In genomic region chr14:55763166-55763565, GRCm38 (mm10) we compare ENCODE assay signal across 8 mouse cellular contexts. TPM values are rescaled to one million over a fixed set of nuclear protein-coding genes. Genes with fewer than 3 reads are reported as not detected.
DNase-seq lines count a peak whose midpoint lies in the region; ATAC-seq and TF ChIP-seq lines count a peak whose summit lies in the region.
"Had no signal": no experiment of that assay in that cellular context is flagged by ENCODE, and none has a peak within 500 bp of the region (broad histone marks: within the 10 kb centered on the region; RNA-seq: fewer than 3 reads in every experiment).

No protein-coding gene starts in this region.

- no peaks in the 10 kb centered on the region for H3K9me3 ChIP-seq in midbrain, embryonic 13.5 days
- H3K9me3 ChIP-seq in midbrain, embryonic 11.5 days (ENCODE audit: control insufficient read depth, low read length): no peaks in the 10 kb centered on the region
- H3K9me3 ChIP-seq in limb, embryonic 14.5 days (ENCODE audit: control insufficient read depth, low read length): no peaks in the 10 kb centered on the region
- no peaks in the 10 kb centered on the region for H3K9me3 ChIP-seq in stomach, embryonic 14.5 days (ENCODE audit: control insufficient read depth, low read depth, low read length)
- H3K9me3 ChIP-seq: midbrain, embryonic 12.5 days had no signal

- DNase-seq in midbrain, embryonic 11.5 days (ENCODE audit: low spot score, missing footprints): no peak
- DNase-seq in gonadal fat pad, adult 2 months (ENCODE audit: low read depth): peak; percentile 74
- no peak for DNase-seq in limb, embryonic 14.5 days (ENCODE audit: low spot score)
- no peak for DNase-seq in right cerebral cortex, postnatal 10 days (ENCODE audit: low spot score in 2 of 2)
- no peak for DNase-seq in Muller cell, postnatal 12 days (ENCODE audit: inconsistent ontology term)

- no peak overlapping the region for H3K27ac ChIP-seq in midbrain, embryonic 13.5 days
- H3K27ac ChIP-seq in midbrain, embryonic 11.5 days (ENCODE audit: low read depth, low read length): no peak overlapping the region
- H3K27ac ChIP-seq in limb, embryonic 14.5 days (replicated peaks; ENCODE audit: low read depth, low read length): no peak overlapping the region
- no peak overlapping the region for H3K27ac ChIP-seq in stomach, embryonic 14.5 days (ENCODE audit: low read length)

- TF ChIP-seq POLR2A in limb, embryonic 14.5 days (IDR thresholded peaks at IDR 0.05; ENCODE audit: borderline replicate concordance, extremely low read depth, insufficient read depth, insufficient read length): no peak

- H3K4me3 ChIP-seq in midbrain, embryonic 13.5 days (replicated peaks): peak overlapping the region; percentile 51; the same call in 1 of the 2 replicates
- no peak overlapping the region for H3K4me3 ChIP-seq in midbrain, embryonic 11.5 days (ENCODE audit: low read depth, low read length)
- peak overlapping the region; percentile 55; the same call in 1 of the 2 replicates for H3K4me3 ChIP-seq in limb, embryonic 14.5 days (replicated peaks; ENCODE audit: low read length)
- H3K4me3 ChIP-seq in stomach, embryonic 14.5 days (ENCODE audit: low read depth, low read length): no peak overlapping the region

- 65% methylated on average over 7 of the region's 7 CpGs for WGBS in midbrain, embryonic 13.5 days
- 65% methylated on average over 7 of the region's 7 CpGs for WGBS in midbrain, embryonic 11.5 days
- WGBS in limb, embryonic 14.5 days: 66% methylated on average over 7 of the region's 7 CpGs
- 62% methylated on average over 7 of the region's 7 CpGs for WGBS in stomach, embryonic 14.5 days

- H3K36me3 ChIP-seq in midbrain, embryonic 13.5 days: no peaks in the 10 kb centered on the region
- H3K36me3 ChIP-seq in midbrain, embryonic 11.5 days (ENCODE audit: control insufficient read depth, insufficient read depth, low read length): no peaks in the 10 kb centered on the region
- no peaks in the 10 kb centered on the region for H3K36me3 ChIP-seq in limb, embryonic 14.5 days (ENCODE audit: control insufficient read depth, insufficient read depth, low read length)
- no peaks in the 10 kb centered on the region for H3K36me3 ChIP-seq in stomach, embryonic 14.5 days (ENCODE audit: control insufficient read depth, insufficient read depth, low read length)
- H3K36me3 ChIP-seq: midbrain, embryonic 12.5 days had no signal

- ATAC-seq in midbrain, embryonic 13.5 days: no peak
- no peak for ATAC-seq in midbrain, embryonic 11.5 days (ENCODE audit: low FRiP score)
- ATAC-seq in limb, embryonic 14.5 days (ENCODE audit: low FRiP score, low read depth): no peak
- ATAC-seq in stomach, embryonic 14.5 days (ENCODE audit: insufficient number of reproducible peaks, insufficient read depth, low FRiP score, low read depth): no peak

- peaks cover 72% of the 10 kb centered on the region for H3K27me3 ChIP-seq in midbrain, embryonic 13.5 days
- H3K27me3 ChIP-seq in midbrain, embryonic 11.5 days (ENCODE audit: control insufficient read depth, insufficient read depth, low read length): peaks cover 55% of the 10 kb centered on the region
- H3K27me3 ChIP-seq in limb, embryonic 14.5 days (ENCODE audit: control insufficient read depth, insufficient read depth, low read length): peaks cover 17% of the 10 kb centered on the region
- H3K27me3 ChIP-seq in stomach, embryonic 14.5 days (ENCODE audit: control insufficient read depth, insufficient read depth, low read length): peaks cover 17% of the 10 kb centered on the region; the same call in 1 of the 2 replicates

- H3K4me1 ChIP-seq in midbrain, embryonic 13.5 days (replicated peaks): peaks cover 22% of the 10 kb centered on the region
- H3K4me1 ChIP-seq in midbrain, embryonic 11.5 days (ENCODE audit: control insufficient read depth, insufficient read depth, low read length): peaks cover 15% of the 10 kb centered on the region; the same call in 1 of the 2 replicates
- H3K4me1 ChIP-seq in limb, embryonic 14.5 days (ENCODE audit: control insufficient read depth, insufficient read depth, low read length): peaks cover 13% of the 10 kb centered on the region
- H3K4me1 ChIP-seq in stomach, embryonic 14.5 days (ENCODE audit: control insufficient read depth, insufficient read depth, low read length): peaks cover 11% of the 10 kb centered on the region; the same call in 1 of the 2 replicates

- no peak overlapping the region for H3K4me2 ChIP-seq in midbrain, embryonic 13.5 days (replicated peaks)
- no peak overlapping the region for H3K4me2 ChIP-seq in midbrain, embryonic 11.5 days
- peak overlapping the region; percentile 98; the same call in 1 of the 2 replicates for H3K4me2 ChIP-seq in limb, embryonic 14.5 days (replicated peaks; ENCODE audit: low read depth, low read length, severe bottlenecking)
- H3K4me2 ChIP-seq in stomach, embryonic 14.5 days (replicated peaks; ENCODE audit: low read depth, low read length): peak overlapping the region; percentile 98; the same call in 1 of the 2 replicates

- no peak overlapping the region for H3K9ac ChIP-seq in midbrain, embryonic 13.5 days (replicated peaks)
- H3K9ac ChIP-seq in midbrain, embryonic 11.5 days (ENCODE audit: low read length): no peak overlapping the region
- no peak overlapping the region for H3K9ac ChIP-seq in limb, embryonic 14.5 days (ENCODE audit: low read depth, low read length, severe bottlenecking)
- H3K9ac ChIP-seq in stomach, embryonic 14.5 days (replicated peaks; ENCODE audit: low read depth, low read length): no peak overlapping the region

RNA-seq across cellular contexts. Expression of gene Ltb4r2, which starts 1.9 kb away (rescaled TPM):
- polyA plus RNA-seq in midbrain, embryonic 13.5 days (2015; fragmentation: Nextera tagmentation; extraction: Ambion mirVana): 0.22 and 0.28 TPM in 2 replicates
- 0.12 and 0.40 TPM in 2 replicates for polyA plus RNA-seq in midbrain, embryonic 11.5 days (2014; fragmentation: Nextera tagmentation; extraction: Ambion mirVana)
- 1.5 and 2.2 TPM in 2 replicates for polyA plus RNA-seq in gonadal fat pad, adult 2 months (2012; rRNA removed)
- 0.44 and 0.65 TPM in 2 replicates for polyA plus RNA-seq in limb, embryonic 14.5 days (2012; rRNA removed)
- polyA plus RNA-seq in limb, embryonic 14.5 days (2014; fragmentation: Nextera tagmentation; extraction: Ambion mirVana): 0.61 and 0.74 TPM in 2 replicates
- polyA plus RNA-seq in stomach, embryonic 14.5 days (2014; fragmentation: Nextera tagmentation; extraction: Ambion mirVana): 0.13 and 0.52 TPM in 2 replicates

RNA-seq across cellular contexts. Expression of gene Ltb4r1, which starts 2.6 kb away (rescaled TPM):
- polyA plus RNA-seq in midbrain, embryonic 13.5 days (2015; fragmentation: Nextera tagmentation; extraction: Ambion mirVana): 0.26 TPM in 1 of 2 replicates, not detected in the other
- not detected in 2 replicates for polyA plus RNA-seq in midbrain, embryonic 11.5 days (2014; fragmentation: Nextera tagmentation; extraction: Ambion mirVana)
- 3.8 and 4.6 TPM in 2 replicates for polyA plus RNA-seq in gonadal fat pad, adult 2 months (2012; rRNA removed)
- 1.1 and 1.2 TPM in 2 replicates for polyA plus RNA-seq in limb, embryonic 14.5 days (2012; rRNA removed)
- polyA plus RNA-seq in limb, embryonic 14.5 days (2014; fragmentation: Nextera tagmentation; extraction: Ambion mirVana): 0.33 and 0.78 TPM in 2 replicates
- 0.42 and 0.88 TPM in 2 replicates for polyA plus RNA-seq in stomach, embryonic 14.5 days (2014; fragmentation: Nextera tagmentation; extraction: Ambion mirVana)

RNA-seq across cellular contexts. Expression of gene Cideb, which starts 4.9 kb away (rescaled TPM):
- polyA plus RNA-seq in midbrain, embryonic 13.5 days (2015; fragmentation: Nextera tagmentation; extraction: Ambion mirVana): 0.19 TPM in 1 of 2 replicates, not detected in the other
- 0.18 and 0.22 TPM in 2 replicates for polyA plus RNA-seq in midbrain, embryonic 11.5 days (2014; fragmentation: Nextera tagmentation; extraction: Ambion mirVana)
- polyA plus RNA-seq in gonadal fat pad, adult 2 months (2012; rRNA removed): 5.9 and 8.3 TPM in 2 replicates
- 2.1 and 2.6 TPM in 2 replicates for polyA plus RNA-seq in limb, embryonic 14.5 days (2012; rRNA removed)
- 0.41 and 0.46 TPM in 2 replicates for polyA plus RNA-seq in limb, embryonic 14.5 days (2014; fragmentation: Nextera tagmentation; extraction: Ambion mirVana)
- 2.3 and 2.6 TPM in 2 replicates for polyA plus RNA-seq in stomach, embryonic 14.5 days (2014; fragmentation: Nextera tagmentation; extraction: Ambion mirVana)
- polyA plus RNA-seq: midbrain, embryonic 12.5 days had no signal

RNA-seq across cellular contexts. Expression of gene Nop9, which starts 17.7 kb away (rescaled TPM):
- 33.8 and 36.2 TPM in 2 replicates for polyA plus RNA-seq in midbrain, embryonic 13.5 days (2015; fragmentation: Nextera tagmentation; extraction: Ambion mirVana)
- polyA plus RNA-seq in midbrain, embryonic 11.5 days (2014; fragmentation: Nextera tagmentation; extraction: Ambion mirVana): 46.2 and 47.4 TPM in 2 replicates
- polyA plus RNA-seq in gonadal fat pad, adult 2 months (2012; rRNA removed): 16.7 and 18.1 TPM in 2 replicates
- 23.5 and 30.5 TPM in 2 replicates for polyA plus RNA-seq in limb, embryonic 14.5 days (2012; rRNA removed)
- polyA plus RNA-seq in limb, embryonic 14.5 days (2014; fragmentation: Nextera tagmentation; extraction: Ambion mirVana): 37.6 and 38.1 TPM in 2 replicates
- 36.6 and 38.8 TPM in 2 replicates for polyA plus RNA-seq in stomach, embryonic 14.5 days (2014; fragmentation: Nextera tagmentation; extraction: Ambion mirVana)

RNA-seq across cellular contexts. Expression of gene Dhrs1, which starts 17.7 kb away (rescaled TPM):
- 66.3 and 68.8 TPM in 2 replicates for polyA plus RNA-seq in midbrain, embryonic 13.5 days (2015; fragmentation: Nextera tagmentation; extraction: Ambion mirVana)
- 69.5 and 70.5 TPM in 2 replicates for polyA plus RNA-seq in midbrain, embryonic 11.5 days (2014; fragmentation: Nextera tagmentation; extraction: Ambion mirVana)
- polyA plus RNA-seq in gonadal fat pad, adult 2 months (2012; rRNA removed): 92.5 and 99.0 TPM in 2 replicates
- polyA plus RNA-seq in limb, embryonic 14.5 days (2012; rRNA removed): 88.3 and 109 TPM in 2 replicates
- 82.0 and 89.7 TPM in 2 replicates for polyA plus RNA-seq in limb, embryonic 14.5 days (2014; fragmentation: Nextera tagmentation; extraction: Ambion mirVana)
- 83.0 and 99.4 TPM in 2 replicates for polyA plus RNA-seq in stomach, embryonic 14.5 days (2014; fragmentation: Nextera tagmentation; extraction: Ambion mirVana)

Comparison
In these comparisons a context has a peak if more than half of its experiments do, and no peak if none do; other contexts are left out.
1. H3K4me3 ChIP-seq: peak in midbrain, embryonic 13.5 days (single experiment) and limb, embryonic 14.5 days (single experiment); none in midbrain, embryonic 11.5 days (single experiment) and stomach, embryonic 14.5 days (single experiment).
2. H3K4me2 ChIP-seq: peak in limb, embryonic 14.5 days (single experiment) and stomach, embryonic 14.5 days (single experiment); none in midbrain, embryonic 13.5 days (single experiment) and midbrain, embryonic 11.5 days (single experiment).